Mouse (Mus musculus) olfactory bulb, adult 2 months (tissue): Measurements from ENCODE around the gene Htra3.

Source experiments
- CTCF ChIP-seq: fragments of 200-500 bp; IDR thresholded peaks from 2 replicates; pipeline ENCODE4 v1.5.1; 2012; ENCODE audit warnings: low read depth, mild to moderate bottlenecking, low read length, moderate library complexity; ENCODE audit not compliant: insufficient read depth
- POLR2A ChIP-seq: fragments of 200-500 bp; IDR thresholded peaks from 2 replicates; pipeline ENCODE4 v1.6.1; 2012; ENCODE audit warnings: mild to moderate bottlenecking, low read depth, low read length, moderate library complexity; ENCODE audit not compliant: insufficient read depth

DNA sequence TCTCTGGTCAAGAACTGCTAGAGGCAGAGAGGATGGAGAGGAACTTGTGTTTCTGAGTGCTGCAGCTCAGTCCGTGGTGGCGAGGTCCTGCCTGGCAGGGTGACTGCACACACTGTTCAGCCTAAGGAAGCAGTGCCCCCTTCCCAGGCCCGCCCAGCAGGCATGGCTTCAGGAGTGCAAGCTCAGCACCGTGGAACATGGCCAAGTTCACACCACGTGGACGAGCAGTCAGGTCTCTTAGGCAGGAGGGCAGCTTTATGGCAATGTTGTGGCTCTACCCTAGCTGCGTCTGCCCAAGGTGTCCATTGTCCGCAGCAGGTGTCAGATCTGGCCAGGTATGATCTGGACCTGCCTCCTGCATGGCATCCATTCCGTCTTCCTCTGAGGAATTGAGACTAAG, 68.4 kb downstream of the Htra3 start:
- TF ChIP-seq CTCF, result no peak
- no peak for TF ChIP-seq POLR2A
